Mouse (Mus musculus): ENCODE measurements around the gene Olfr800. TPM values are rescaled to one million over a fixed set of nuclear protein-coding genes. Genes with fewer than 3 reads are reported as not detected.

The Olfr800 gene
- polyA plus RNA-seq (2015; fragmentation: Nextera tagmentation; extraction: Ambion mirVana): not detected in 2 replicates

- no peaks in the 10 kb centered on the region for H3K36me3 ChIP-seq
- H3K27me3 ChIP-seq (replicated peaks): no peaks in the 10 kb centered on the region
- ATAC-seq (ENCODE audit: low FRiP score): no peak
- H3K27ac ChIP-seq (replicated peaks): no peak within 1 kb of the TSS
- H3K4me3 ChIP-seq (replicated peaks): no peak within 1 kb of the TSS
- no peak within 1 kb of the TSS for H3K9ac ChIP-seq (replicated peaks)
- H3K4me1 ChIP-seq: no peaks in the 10 kb centered on the region
- H3K9me3 ChIP-seq (replicated peaks): no peaks in the 10 kb centered on the region
- no peak within 1 kb of the TSS for H3K4me2 ChIP-seq
These were observed at the start of gene Olfr800 for GRCm38 (mm10) chr10:129657394-129657793. Gene Olfr800 (plus strand): TSS chr10:129657694.

- H3K27ac ChIP-seq (replicated peaks): no peak within 1 kb of the TSS
- no peak within 1 kb of the TSS for H3K4me2 ChIP-seq
- no peak within 1 kb of the TSS for H3K4me3 ChIP-seq (replicated peaks)
- 94% methylated on average over 1 of the region's 1 CpGs for WGBS
- no peaks in the 10 kb centered on the region for H3K9me3 ChIP-seq (replicated peaks)
- H3K4me1 ChIP-seq: no peaks in the 10 kb centered on the region
- no peaks in the 10 kb centered on the region for H3K36me3 ChIP-seq
- no peak for ATAC-seq (ENCODE audit: low FRiP score)
- no peak within 1 kb of the TSS for H3K9ac ChIP-seq (replicated peaks)
- no peaks in the 10 kb centered on the region for H3K27me3 ChIP-seq (replicated peaks)
These were observed 45.0 kb upstream of the Olfr800 start, which contains the start of gene Olfr796 for GRCm38 (mm10) chr10:129612470-129612869. Gene Olfr796 (minus strand): TSS chr10:129612570.

DNA sequence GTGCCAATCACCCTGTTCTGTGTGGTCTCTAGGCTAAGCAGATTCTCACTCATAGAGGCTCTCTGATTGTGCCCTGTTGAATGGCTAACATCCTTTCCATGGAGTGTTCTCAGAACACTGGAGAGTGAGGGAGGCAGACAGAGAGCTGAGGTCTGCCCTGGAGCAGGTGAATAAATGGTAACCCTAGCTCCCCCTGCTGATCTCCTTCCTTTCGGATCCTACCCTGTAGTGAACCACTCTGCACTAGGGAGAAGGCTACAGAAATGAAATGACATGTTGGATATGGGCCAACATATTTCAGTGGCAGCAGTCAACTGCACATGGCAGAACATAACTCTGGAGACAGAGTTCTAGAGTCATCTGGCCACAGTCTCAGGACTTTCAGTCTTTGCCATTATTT is 35.8 kb upstream of the Olfr800 start:
- no peak for ATAC-seq (ENCODE audit: low FRiP score)
- H3K9me3 ChIP-seq (replicated peaks): no peaks in the 10 kb centered on the region
- H3K4me3 ChIP-seq (replicated peaks): no peak overlapping the region
- no peaks in the 10 kb centered on the region for H3K36me3 ChIP-seq
- no peaks in the 10 kb centered on the region for H3K4me1 ChIP-seq
- H3K27ac ChIP-seq (replicated peaks): no peak overlapping the region
- no peak overlapping the region for H3K4me2 ChIP-seq
- H3K27me3 ChIP-seq (replicated peaks): no peaks in the 10 kb centered on the region
- no peak overlapping the region for H3K9ac ChIP-seq (replicated peaks)
- WGBS: 17% methylated on average over 1 of the region's 1 CpGs

DNA sequence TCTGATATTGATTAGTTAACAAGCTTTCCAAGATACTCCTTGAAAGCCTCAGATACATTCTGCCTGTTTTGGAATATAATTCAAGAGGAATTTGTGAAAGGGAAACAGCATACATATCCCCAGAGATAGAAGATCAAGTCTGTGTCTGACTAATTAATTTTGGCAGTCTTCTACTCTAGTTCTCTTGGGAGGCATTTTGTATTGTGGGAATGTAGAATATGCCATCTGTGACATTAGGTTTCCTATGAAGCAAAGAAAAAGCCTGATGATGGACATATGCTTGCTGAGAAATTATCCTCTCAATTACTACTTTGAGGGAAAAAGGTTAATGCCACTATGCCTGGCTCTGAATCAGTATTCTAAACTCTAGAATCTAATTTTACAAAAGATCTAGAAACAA is 34.2 kb upstream of the Olfr800 start:
- Histone ChIP-seq H3K27me3 (replicated peaks) (no peaks in the 10 kb centered on the region), H3K9ac (replicated peaks) (no peak overlapping the region), H3K4me2 (no peak overlapping the region), H3K4me3 (replicated peaks) (no peak overlapping the region), H3K36me3 (no peaks in the 10 kb centered on the region), H3K4me1 (no peaks in the 10 kb centered on the region), H3K27ac (replicated peaks) (no peak overlapping the region), H3K9me3 (replicated peaks) (no peaks in the 10 kb centered on the region)
- ATAC-seq (ENCODE audit: low FRiP score): no peak

DNA sequence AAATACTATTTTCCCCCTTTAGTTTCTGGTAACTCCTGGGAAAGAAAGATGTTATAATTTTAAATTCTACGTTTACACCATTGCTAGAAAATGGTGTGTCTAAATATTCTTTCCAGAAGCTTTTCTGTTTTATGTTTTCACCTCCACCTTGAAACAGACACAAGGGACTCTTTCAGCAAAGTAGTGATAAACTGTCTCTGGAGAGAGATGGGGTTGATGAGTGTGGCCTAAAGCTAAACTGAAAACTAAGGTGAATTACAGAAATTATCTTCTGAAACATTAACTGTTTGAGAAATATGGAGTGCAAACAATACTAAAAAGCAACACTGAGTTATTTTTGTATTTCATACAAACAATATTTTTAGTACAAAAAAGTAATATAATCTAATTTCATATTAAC is 29.7 kb upstream of the Olfr800 start, which contains the start of gene Olfr798:
Olfr798 (minus strand) TSS at position 101 of the 400 bp plus-strand sequence.
- H3K4me2 ChIP-seq: no peak within 1 kb of the TSS
- H3K4me1 ChIP-seq: no peaks in the 10 kb centered on the region
- no peaks in the 10 kb centered on the region for H3K9me3 ChIP-seq (replicated peaks)
- no peaks in the 10 kb centered on the region for H3K27me3 ChIP-seq (replicated peaks)
- ATAC-seq (ENCODE audit: low FRiP score): no peak
- 95% methylated on average over 1 of the region's 1 CpGs for WGBS
- no peak within 1 kb of the TSS for H3K27ac ChIP-seq (replicated peaks)
- no peaks in the 10 kb centered on the region for H3K36me3 ChIP-seq
- H3K9ac ChIP-seq (replicated peaks): no peak within 1 kb of the TSS
- H3K4me3 ChIP-seq (replicated peaks): no peak within 1 kb of the TSS

GRCm38 (mm10) chr10:129637184-129637583 is 20.3 kb upstream of the Olfr800 start, which contains the start of gene Olfr799:
Gene Olfr799 (plus strand): TSS chr10:129637484.
- H3K27ac ChIP-seq (replicated peaks): no peak within 1 kb of the TSS
- H3K9ac ChIP-seq (replicated peaks): no peak within 1 kb of the TSS
- H3K4me2 ChIP-seq: no peak within 1 kb of the TSS
- no peaks in the 10 kb centered on the region for H3K36me3 ChIP-seq
- H3K4me3 ChIP-seq (replicated peaks): no peak within 1 kb of the TSS
- H3K9me3 ChIP-seq (replicated peaks): no peaks in the 10 kb centered on the region
- 42% methylated on average over 1 of the region's 1 CpGs for WGBS
- H3K4me1 ChIP-seq: no peaks in the 10 kb centered on the region
- no peaks in the 10 kb centered on the region for H3K27me3 ChIP-seq (replicated peaks)
- no peak for ATAC-seq (ENCODE audit: low FRiP score)

DNA sequence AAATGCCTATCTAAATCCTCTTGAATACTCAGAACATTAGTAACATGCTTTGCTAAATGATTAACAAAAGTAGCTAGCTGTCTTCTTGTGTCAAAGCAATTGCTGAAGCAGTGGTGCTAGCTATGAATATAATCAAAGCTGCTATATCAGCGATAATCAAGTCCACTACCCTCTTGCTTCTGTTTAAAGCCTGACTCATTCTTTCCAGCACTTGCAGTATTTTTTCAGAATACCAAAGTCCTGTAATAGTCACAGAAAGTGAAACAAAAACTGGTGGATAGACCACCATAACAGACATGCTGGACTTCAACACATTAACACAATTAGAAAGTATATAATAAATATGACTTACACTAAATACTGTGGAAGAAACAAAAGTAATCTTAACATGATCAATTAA is 5.7 kb upstream of the Olfr800 start:
- Histone ChIP-seq H3K36me3 (no peaks in the 10 kb centered on the region), H3K9ac (replicated peaks) (no peak overlapping the region), H3K27ac (replicated peaks) (no peak overlapping the region), H3K4me1 (no peaks in the 10 kb centered on the region), H3K27me3 (replicated peaks) (no peaks in the 10 kb centered on the region), H3K9me3 (replicated peaks) (no peaks in the 10 kb centered on the region), H3K4me3 (replicated peaks) (no peak overlapping the region), H3K4me2 (no peak overlapping the region)
- 92% methylated on average over 1 of the region's 1 CpGs for WGBS
- no peak for ATAC-seq (ENCODE audit: low FRiP score)

- Histone ChIP-seq H3K4me1 (no peaks in the 10 kb centered on the region), H3K9ac (replicated peaks) (no peak within 1 kb of the TSS), H3K36me3 (no peaks in the 10 kb centered on the region), H3K27ac (replicated peaks) (no peak within 1 kb of the TSS), H3K9me3 (replicated peaks) (no peaks in the 10 kb centered on the region), H3K4me3 (replicated peaks) (no peak within 1 kb of the TSS), H3K4me2 (no peak within 1 kb of the TSS), H3K27me3 (replicated peaks) (no peaks in the 10 kb centered on the region)
- WGBS: 85% methylated on average over 1 of the region's 1 CpGs
- no peak for ATAC-seq (ENCODE audit: low FRiP score)
These were observed 16.3 kb downstream of the Olfr800 start, which contains the start of gene Olfr801 for GRCm38 (mm10) chr10:129673765-129674164. Gene Olfr801 (minus strand): TSS chr10:129673865.

DNA sequence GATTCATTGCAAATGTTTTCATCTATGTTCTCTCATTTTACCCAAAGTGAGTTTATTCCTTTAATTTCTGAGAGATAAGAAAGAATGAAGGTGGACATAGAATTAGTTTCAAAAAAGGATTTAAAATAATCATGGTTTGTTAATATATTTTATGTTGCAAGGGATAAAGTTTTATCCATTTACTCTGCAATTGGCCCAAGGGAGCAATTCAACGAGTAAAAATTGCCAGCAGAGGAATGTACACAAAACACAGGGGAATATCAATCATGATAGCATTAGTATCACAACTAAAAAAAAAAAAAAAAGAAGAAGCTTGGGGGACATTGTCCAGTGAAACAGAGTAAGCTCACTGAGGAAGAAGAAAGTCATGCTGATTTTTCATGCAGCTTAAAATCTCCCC is 30.6 kb downstream of the Olfr800 start, which contains the start of gene Olfr802:
Olfr802 (minus strand) TSS at position 101 of the 400 bp plus-strand sequence.
- H3K4me3 ChIP-seq (replicated peaks): no peak within 1 kb of the TSS
- H3K4me1 ChIP-seq: no peaks in the 10 kb centered on the region
- H3K27ac ChIP-seq (replicated peaks): no peak within 1 kb of the TSS
- no peak within 1 kb of the TSS for H3K4me2 ChIP-seq
- no peak within 1 kb of the TSS for H3K9ac ChIP-seq (replicated peaks)
- no peaks in the 10 kb centered on the region for H3K27me3 ChIP-seq (replicated peaks)
- WGBS: 56% methylated on average over 1 of the region's 1 CpGs
- H3K9me3 ChIP-seq (replicated peaks): no peaks in the 10 kb centered on the region
- ATAC-seq (ENCODE audit: low FRiP score): no peak
- no peaks in the 10 kb centered on the region for H3K36me3 ChIP-seq

DNA sequence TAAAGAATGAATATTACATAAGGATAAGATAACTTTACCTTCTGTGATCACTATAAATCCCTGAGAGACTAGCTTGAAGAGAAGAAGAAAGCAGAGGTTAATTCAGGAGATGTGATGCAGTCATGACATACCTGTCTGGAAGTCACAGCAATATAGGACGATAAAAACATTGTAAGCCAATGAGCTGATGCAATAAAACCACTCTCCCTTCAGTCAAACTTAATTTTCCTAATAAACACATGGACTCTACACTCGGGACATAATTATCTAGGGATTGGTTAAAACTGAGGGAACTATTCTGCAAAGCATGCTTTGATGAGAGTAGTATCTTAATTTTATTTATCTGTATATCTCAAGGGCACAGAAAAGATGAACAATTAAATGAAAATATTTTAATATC is 36.7 kb downstream of the Olfr800 start, which contains the start of gene Olfr803:
Olfr803 (minus strand) TSS at position 101 of the 400 bp plus-strand sequence.
- no peak within 1 kb of the TSS for H3K9ac ChIP-seq (replicated peaks)
- ATAC-seq (ENCODE audit: low FRiP score): no peak
- WGBS: 81% methylated on average over 2 of the region's 2 CpGs

DNA sequence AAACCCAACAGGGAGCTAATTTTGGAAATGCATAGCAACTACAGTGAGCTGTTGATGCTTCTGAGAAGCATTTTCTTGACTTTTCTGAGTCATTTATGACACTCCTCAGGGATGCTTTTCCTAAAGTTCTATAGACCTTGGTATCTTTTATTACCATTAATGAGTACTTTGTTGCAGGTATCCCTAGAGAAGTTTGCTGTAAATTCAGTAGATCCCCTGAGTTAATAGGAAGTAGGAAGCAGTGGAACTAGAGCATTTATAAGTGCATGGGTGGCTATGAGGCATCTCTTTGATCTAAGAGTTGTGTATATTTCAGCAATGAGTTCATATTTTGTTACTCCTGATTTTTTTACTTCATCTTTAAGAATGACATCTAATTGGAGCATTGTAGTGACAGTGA is 45.4 kb downstream of the Olfr800 start, which contains the start of gene Olfr804:
Olfr804 (plus strand) TSS at position 301 of the 400 bp plus-strand sequence.
- Histone ChIP-seq H3K4me2 (no peak within 1 kb of the TSS), H3K27me3 (replicated peaks) (no peaks in the 10 kb centered on the region), H3K9me3 (replicated peaks) (no peaks in the 10 kb centered on the region), H3K9ac (replicated peaks) (no peak within 1 kb of the TSS), H3K4me1 (no peaks in the 10 kb centered on the region), H3K4me3 (replicated peaks) (no peak within 1 kb of the TSS), H3K36me3 (no peaks in the 10 kb centered on the region), H3K27ac (replicated peaks) (no peak within 1 kb of the TSS)
- no peak for ATAC-seq (ENCODE audit: low FRiP score)

More for the DNA sequence above, 36.7 kb downstream of the Olfr800 start, which contains the start of gene Olfr803:
- no peak within 1 kb of the TSS for H3K27ac ChIP-seq (replicated peaks)
- H3K4me2 ChIP-seq: no peak within 1 kb of the TSS
- H3K9me3 ChIP-seq (replicated peaks): no peaks in the 10 kb centered on the region
- H3K4me3 ChIP-seq (replicated peaks): no peak within 1 kb of the TSS
- H3K36me3 ChIP-seq: no peaks in the 10 kb centered on the region
- no peaks in the 10 kb centered on the region for H3K4me1 ChIP-seq
- H3K27me3 ChIP-seq (replicated peaks): no peaks in the 10 kb centered on the region

Data from neural tube, embryonic 15.5 days (tissue).